Mouse (Mus musculus): Measurements from ENCODE around the gene Klc4. TPM values are rescaled to one million over a fixed set of nuclear protein-coding genes. Genes with fewer than 3 reads are reported as not detected.

Klc4 gene
- polyA plus RNA-seq, 1 experiment from 2014 or later: 31.0 TPM

Other genes starting within 250 kb of the Klc4 start
- gene Crip3, start 217.1 kb downstream of the Klc4 start, polyA plus RNA-seq (2014; fragmentation: Nextera tagmentation; extraction: Ambion mirVana): 1.3 and 1.7 TPM in 2 replicates
- gene Slc22a7, start 207.6 kb downstream of the Klc4 start, polyA plus RNA-seq (2014; fragmentation: Nextera tagmentation; extraction: Ambion mirVana): not detected in 2 replicates
- 0.25 and 0.27 TPM in 2 replicates for gene Ttbk1, start 158.3 kb downstream of the Klc4 start, polyA plus RNA-seq (2014; fragmentation: Nextera tagmentation; extraction: Ambion mirVana)
- gene Dnph1, start 149.3 kb downstream of the Klc4 start, polyA plus RNA-seq (2014; fragmentation: Nextera tagmentation; extraction: Ambion mirVana): 56.3 and 65.5 TPM in 2 replicates
- 3.6 and 5.6 TPM in 2 replicates for gene Cul9, start 99.6 kb downstream of the Klc4 start, polyA plus RNA-seq (2014; fragmentation: Nextera tagmentation; extraction: Ambion mirVana)
- gene Srf, start 89.8 kb downstream of the Klc4 start, polyA plus RNA-seq (2014; fragmentation: Nextera tagmentation; extraction: Ambion mirVana): 12.2 and 15.7 TPM in 2 replicates
- 37.6 and 45.2 TPM in 2 replicates for gene Ptk7, start 16.5 kb downstream of the Klc4 start, polyA plus RNA-seq (2014; fragmentation: Nextera tagmentation; extraction: Ambion mirVana)
- gene Mrpl2, start 207 bp upstream of the Klc4 start, polyA plus RNA-seq (2014; fragmentation: Nextera tagmentation; extraction: Ambion mirVana): 99.2 and 104 TPM in 2 replicates
- 45.9 and 47.2 TPM in 2 replicates for gene Cul7, start 4.3 kb upstream of the Klc4 start, polyA plus RNA-seq (2014; fragmentation: Nextera tagmentation; extraction: Ambion mirVana)
- 52.3 and 53.5 TPM in 2 replicates for gene Rrp36, start 28.3 kb upstream of the Klc4 start, polyA plus RNA-seq (2014; fragmentation: Nextera tagmentation; extraction: Ambion mirVana)
- gene Mea1, start 32.8 kb upstream of the Klc4 start, polyA plus RNA-seq (2014; fragmentation: Nextera tagmentation; extraction: Ambion mirVana): 152 and 162 TPM in 2 replicates
- gene Klhdc3, start 34.9 kb upstream of the Klc4 start, polyA plus RNA-seq (2014; fragmentation: Nextera tagmentation; extraction: Ambion mirVana): 101 and 105 TPM in 2 replicates
- 77.5 and 82.8 TPM in 2 replicates for gene Ppp2r5d, start 59.1 kb upstream of the Klc4 start, polyA plus RNA-seq (2014; fragmentation: Nextera tagmentation; extraction: Ambion mirVana)
- 18.6 and 18.8 TPM in 2 replicates for gene Pex6, start 65.4 kb upstream of the Klc4 start, polyA plus RNA-seq (2014; fragmentation: Nextera tagmentation; extraction: Ambion mirVana)
- gene Gnmt, start 83.1 kb upstream of the Klc4 start, polyA plus RNA-seq (2014; fragmentation: Nextera tagmentation; extraction: Ambion mirVana): 0.33 and 0.67 TPM in 2 replicates
- gene Cnpy3, start 106.2 kb upstream of the Klc4 start, polyA plus RNA-seq (2014; fragmentation: Nextera tagmentation; extraction: Ambion mirVana): 68.3 and 68.4 TPM in 2 replicates
- 0.59 and 0.77 TPM in 2 replicates for gene Ptcra, start 117.7 kb upstream of the Klc4 start, polyA plus RNA-seq (2014; fragmentation: Nextera tagmentation; extraction: Ambion mirVana)
- 79.1 and 84.9 TPM in 2 replicates for gene 2310039H08Rik, start 126.6 kb upstream of the Klc4 start, polyA plus RNA-seq (2014; fragmentation: Nextera tagmentation; extraction: Ambion mirVana)
- gene Rpl7l1, start 136.7 kb upstream of the Klc4 start, polyA plus RNA-seq (2014; fragmentation: Nextera tagmentation; extraction: Ambion mirVana): 139 and 149 TPM in 2 replicates
- gene Bicral, start 212.5 kb upstream of the Klc4 start, polyA plus RNA-seq (2014; fragmentation: Nextera tagmentation; extraction: Ambion mirVana): 6.0 and 6.6 TPM in 2 replicates
- 52.6 and 54.3 TPM in 2 replicates for gene Tbcc, start 244.7 kb upstream of the Klc4 start, polyA plus RNA-seq (2014; fragmentation: Nextera tagmentation; extraction: Ambion mirVana)